Mouse (Mus musculus) erythroid progenitor cell, adult 5-6 weeks (primary cell): ENCODE measurements around the gene Olfr67. TPM values are rescaled to one million over a fixed set of nuclear protein-coding genes. Genes with fewer than 3 reads are reported as not detected.
"Not testable (repeated sequence)": the region's sequence is repeated elsewhere in the genome, so short reads cannot be mapped to it uniquely, and the experiment has no call there.

Experiments
- ATAC-seq: replicated peaks from 2 replicates; pipeline ENCODE4 v1.8.0; 2016; ENCODE audit warnings: moderate number of reproducible peaks, mild to moderate bottlenecking, moderate TSS enrichment, inconsistent platforms; ENCODE audit not compliant: poor library complexity, low FRiP score, severe bottlenecking
- total RNA-seq, 2 experiments: library from RNA; stranded (forward) in 1 of 2; stranded (reverse) in 1 of 2; fragments of 150-400 nt in 1 of 2; fragments of 186-747, 209-891 nt in 1 of 2; gene quantifications; 2 replicates each; pipeline versions ENCODE4 v1.2.3 to v1.2.4; 2015 to 2017; ENCODE audit warnings: low replicate concordance in 2 of 2

Gene Olfr67
- total RNA-seq, 2 experiments from 2014 or later: 0.84 to 3.3 TPM

DNA sequence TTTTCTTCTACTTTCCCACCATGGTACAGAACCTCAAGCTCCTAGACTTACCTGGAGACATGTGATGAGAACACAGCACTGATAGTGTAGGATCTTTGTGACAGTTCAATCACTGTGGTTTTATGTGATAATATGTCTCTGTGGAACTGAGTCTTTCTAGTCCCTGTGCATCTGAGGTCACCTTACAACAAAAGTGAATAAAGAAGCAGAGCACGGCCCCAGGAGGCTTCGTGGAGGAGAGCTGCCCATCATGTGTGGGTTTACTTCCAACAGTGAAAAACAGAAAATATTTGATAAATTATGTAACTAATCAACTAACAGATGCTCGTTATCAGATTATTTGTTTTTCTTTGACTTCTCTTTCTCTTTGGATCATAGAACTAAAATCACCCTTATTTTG lies 12.0 kb downstream of the Olfr67 start, which contains the start of gene Olfr68:
TSS of gene Olfr68 (minus strand) at position 101 of the 400 bp plus-strand sequence.
- no peak for ATAC-seq

DNA sequence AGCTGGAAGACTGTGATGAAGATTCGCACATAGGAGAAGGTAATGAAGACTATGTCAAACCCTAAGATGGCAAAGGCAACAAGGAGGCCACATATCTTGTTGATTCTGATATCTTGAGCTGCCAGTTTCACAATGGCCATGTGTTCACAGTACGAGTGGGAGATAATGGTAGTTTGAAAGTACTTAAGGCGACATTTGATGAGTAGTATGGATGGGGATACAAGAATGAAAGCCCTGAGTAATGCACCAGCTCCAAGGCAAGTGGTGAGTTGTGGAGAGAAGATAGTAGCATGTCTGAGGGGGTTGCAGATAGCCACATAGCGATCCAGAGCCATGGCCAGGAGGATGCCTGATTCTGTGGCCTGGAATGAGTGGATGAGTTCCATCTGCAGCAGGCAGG lies 14.0 kb downstream of the Olfr67 start:
- peak; percentile 65 for ATAC-seq

DNA sequence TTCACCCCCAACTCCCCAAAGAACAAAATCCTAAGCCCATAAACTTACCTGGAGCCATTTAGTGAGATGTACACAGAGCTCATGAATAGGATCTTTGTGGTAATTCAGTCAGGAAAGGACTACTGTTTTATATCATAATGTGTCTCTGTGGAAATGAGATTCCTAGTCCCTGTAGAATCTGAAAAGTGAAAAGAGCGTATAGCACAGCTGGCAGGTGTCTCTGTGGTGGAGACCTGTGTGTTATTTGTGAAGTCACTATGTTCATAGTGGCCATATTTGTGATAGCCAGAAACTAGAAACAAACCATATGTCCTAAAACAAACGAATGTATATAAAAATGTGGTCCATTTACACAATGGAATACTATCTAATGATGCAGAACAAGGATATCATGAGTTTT lies 20.1 kb downstream of the Olfr67 start, which contains the start of gene Olfr69:
TSS of gene Olfr69 (minus strand) at position 101 of the 400 bp plus-strand sequence.
- no peak for ATAC-seq

DNA sequence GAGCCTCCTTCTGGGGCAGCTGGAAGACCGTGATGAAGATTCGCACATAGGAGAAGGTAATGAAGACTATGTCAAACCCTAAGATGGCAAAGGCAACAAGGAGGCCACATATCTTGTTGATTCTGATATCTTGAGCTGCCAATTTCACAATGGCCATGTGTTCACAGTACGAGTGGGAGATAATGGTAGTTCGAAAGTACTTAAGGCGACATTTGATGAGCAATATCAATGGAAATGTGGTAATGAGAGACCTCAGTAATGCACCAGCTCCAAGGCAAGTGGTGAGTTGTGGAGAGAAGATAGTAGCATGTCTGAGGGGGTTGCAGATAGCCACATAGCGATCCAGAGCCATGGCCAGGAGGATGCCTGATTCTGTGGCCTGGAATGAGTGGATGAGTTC lies 23.9 kb downstream of the Olfr67 start:
- peak; percentile 61; the same call in 1 of the 2 replicates for ATAC-seq

DNA sequence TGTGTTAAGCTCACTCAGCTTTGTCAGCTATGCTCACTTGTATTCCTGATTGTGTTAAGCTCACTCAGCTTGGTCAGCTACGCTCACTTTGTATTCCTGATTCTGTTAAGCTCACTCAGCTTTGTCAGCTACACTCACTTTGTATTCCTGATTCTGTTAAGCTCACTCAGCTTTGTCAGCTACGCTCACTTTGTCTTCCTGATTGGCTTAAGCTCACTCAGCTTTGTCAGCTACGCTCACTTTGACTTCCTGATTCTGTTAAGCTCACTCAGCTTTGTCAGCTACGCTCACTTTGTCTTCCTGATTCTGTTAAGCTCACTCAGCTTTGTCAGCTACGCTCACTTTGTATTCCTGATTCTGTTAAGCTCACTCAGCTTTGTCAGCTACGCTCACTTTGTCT lies 29.4 kb downstream of the Olfr67 start:
- ATAC-seq: not testable (repeated sequence)

DNA sequence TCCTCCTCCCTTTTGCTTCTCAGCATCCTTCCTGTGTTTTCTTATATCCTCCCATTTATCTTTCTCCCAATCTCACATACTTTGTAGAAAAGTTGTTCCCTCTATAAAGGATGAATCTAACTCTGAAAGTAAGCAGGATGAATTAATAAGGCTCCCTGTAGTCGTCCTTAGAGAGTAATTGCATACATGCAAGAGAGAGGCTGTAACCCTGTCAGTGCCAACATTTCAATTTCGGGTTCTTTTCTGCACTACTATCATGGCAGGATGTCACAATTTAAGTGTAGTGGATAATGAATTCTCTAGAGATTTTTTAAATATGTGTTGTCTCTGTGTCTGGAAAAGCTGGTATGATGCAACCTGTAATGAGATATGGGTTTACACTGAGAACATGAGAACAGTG lies 34.4 kb downstream of the Olfr67 start, which contains the start of gene Olfr630:
TSS of gene Olfr630 (minus strand) at position 101 of the 400 bp plus-strand sequence.
- ATAC-seq: no peak

DNA sequence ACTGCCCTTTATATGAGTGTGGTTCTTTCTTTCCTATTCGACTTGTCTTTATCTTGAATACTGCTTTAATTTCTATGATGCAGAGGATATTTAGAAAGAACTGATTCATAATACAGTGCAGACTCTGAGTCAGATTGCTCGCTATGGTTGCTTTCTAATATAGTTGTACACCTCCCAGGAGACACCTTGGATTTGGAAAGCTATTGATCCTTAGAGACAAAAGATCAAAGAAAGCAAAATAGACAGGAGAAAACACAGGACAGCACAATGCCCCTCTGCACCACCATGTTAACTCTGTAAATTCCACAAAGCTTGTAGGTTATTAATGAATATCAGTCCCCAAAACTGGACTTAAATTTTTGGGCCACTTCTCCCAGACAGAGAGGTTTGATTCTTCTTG lies 46.8 kb downstream of the Olfr67 start, which contains the start of gene Olfr629:
TSS of gene Olfr629 (minus strand) at position 101 of the 400 bp plus-strand sequence.
- ATAC-seq: no peak

Other genes starting within 250 kb of the Olfr67 start
Only the 30 nearest of the 34 such genes appear.
- not detected in 2 replicates for gene Olfr616, start 222.7 kb downstream of the Olfr67 start, total RNA-seq (2015; ENCODE audit: low replicate concordance)
- gene Olfr616, start 222.7 kb downstream of the Olfr67 start, total RNA-seq (2017; ENCODE audit: low replicate concordance): not detected in 2 replicates
- gene Olfr617, start 218.8 kb downstream of the Olfr67 start, total RNA-seq (2015; ENCODE audit: low replicate concordance): not detected in 2 replicates
- gene Olfr617, start 218.8 kb downstream of the Olfr67 start, total RNA-seq (2017; ENCODE audit: low replicate concordance): not detected in 2 replicates
- not detected in 2 replicates for gene Olfr618, start 201.7 kb downstream of the Olfr67 start, total RNA-seq (2015; ENCODE audit: low replicate concordance)
- not detected in 2 replicates for gene Olfr618, start 201.7 kb downstream of the Olfr67 start, total RNA-seq (2017; ENCODE audit: low replicate concordance)
- gene Olfr619, start 191.2 kb downstream of the Olfr67 start, total RNA-seq (2015; ENCODE audit: low replicate concordance): not detected in 2 replicates
- not detected in 2 replicates for gene Olfr619, start 191.2 kb downstream of the Olfr67 start, total RNA-seq (2017; ENCODE audit: low replicate concordance)
- gene Olfr620, start 179.3 kb downstream of the Olfr67 start, total RNA-seq (2015; ENCODE audit: low replicate concordance): not detected in 2 replicates
- not detected in 2 replicates for gene Olfr620, start 179.3 kb downstream of the Olfr67 start, total RNA-seq (2017; ENCODE audit: low replicate concordance)
- gene Olfr622, start 149.1 kb downstream of the Olfr67 start, total RNA-seq (2015; ENCODE audit: low replicate concordance): not detected in 2 replicates
- not detected in 2 replicates for gene Olfr622, start 149.1 kb downstream of the Olfr67 start, total RNA-seq (2017; ENCODE audit: low replicate concordance)
- not detected in 2 replicates for gene Olfr623, start 128.1 kb downstream of the Olfr67 start, total RNA-seq (2015; ENCODE audit: low replicate concordance)
- not detected in 2 replicates for gene Olfr623, start 128.1 kb downstream of the Olfr67 start, total RNA-seq (2017; ENCODE audit: low replicate concordance)
- not detected in 2 replicates for gene Olfr624, start 120.6 kb downstream of the Olfr67 start, total RNA-seq (2015; ENCODE audit: low replicate concordance)
- gene Olfr624, start 120.6 kb downstream of the Olfr67 start, total RNA-seq (2017; ENCODE audit: low replicate concordance): under 0.01 and 0.13 TPM in 2 replicates
- gene Olfr625-ps1, start 109.1 kb downstream of the Olfr67 start, total RNA-seq (2015; ENCODE audit: low replicate concordance): not detected in 2 replicates
- not detected in 2 replicates for gene Olfr625-ps1, start 109.1 kb downstream of the Olfr67 start, total RNA-seq (2017; ENCODE audit: low replicate concordance)
- not detected in 2 replicates for gene Olfr243, start 77.2 kb downstream of the Olfr67 start, total RNA-seq (2015; ENCODE audit: low replicate concordance)
- not detected in 2 replicates for gene Olfr243, start 77.2 kb downstream of the Olfr67 start, total RNA-seq (2017; ENCODE audit: low replicate concordance)
- not detected in 2 replicates for gene Olfr628, start 61.4 kb downstream of the Olfr67 start, total RNA-seq (2015; ENCODE audit: low replicate concordance)
- gene Olfr628, start 61.4 kb downstream of the Olfr67 start, total RNA-seq (2017; ENCODE audit: low replicate concordance): not detected in 2 replicates
- gene Olfr629, start 46.9 kb downstream of the Olfr67 start, total RNA-seq (2015; ENCODE audit: low replicate concordance): not detected in 2 replicates
- gene Olfr629, start 46.9 kb downstream of the Olfr67 start, total RNA-seq (2017; ENCODE audit: low replicate concordance): not detected in 2 replicates
- gene Olfr630, start 34.5 kb downstream of the Olfr67 start, total RNA-seq (2015; ENCODE audit: low replicate concordance): not detected in 2 replicates
- not detected in 2 replicates for gene Olfr630, start 34.5 kb downstream of the Olfr67 start, total RNA-seq (2017; ENCODE audit: low replicate concordance)
- 0.84 and 2.5 TPM in 2 replicates for gene Olfr69, start 20.2 kb downstream of the Olfr67 start, total RNA-seq (2015; ENCODE audit: low replicate concordance)
- gene Olfr69, start 20.2 kb downstream of the Olfr67 start, total RNA-seq (2017; ENCODE audit: low replicate concordance): 1.7 TPM in 1 of 2 replicates, not detected in the other
- gene Olfr68, start 12.1 kb downstream of the Olfr67 start, total RNA-seq (2015; ENCODE audit: low replicate concordance): 2.9 TPM in 1 of 2 replicates, not detected in the other
- 0.83 and 2.8 TPM in 2 replicates for gene Olfr68, start 12.1 kb downstream of the Olfr67 start, total RNA-seq (2017; ENCODE audit: low replicate concordance)
- 26,042 and 29,427 TPM in 2 replicates for gene Hbb-bt, start 22.2 kb upstream of the Olfr67 start, total RNA-seq (2015; ENCODE audit: low replicate concordance)
- 7,139 and 8,294 TPM in 2 replicates for gene Hbb-bt, start 22.2 kb upstream of the Olfr67 start, total RNA-seq (2017; ENCODE audit: low replicate concordance)
- gene Hbb-bs, start 36.3 kb upstream of the Olfr67 start, total RNA-seq (2015; ENCODE audit: low replicate concordance): 118,402 and 120,100 TPM in 2 replicates
- gene Hbb-bs, start 36.3 kb upstream of the Olfr67 start, total RNA-seq (2017; ENCODE audit: low replicate concordance): 41,622 and 62,915 TPM in 2 replicates
- not detected in 2 replicates for gene Hbb-bh2, start 48.7 kb upstream of the Olfr67 start, total RNA-seq (2015; ENCODE audit: low replicate concordance)
- gene Hbb-bh2, start 48.7 kb upstream of the Olfr67 start, total RNA-seq (2017; ENCODE audit: low replicate concordance): not detected in 2 replicates
- not detected in 2 replicates for gene Hbb-bh1, start 51.3 kb upstream of the Olfr67 start, total RNA-seq (2015; ENCODE audit: low replicate concordance)
- gene Hbb-bh1, start 51.3 kb upstream of the Olfr67 start, total RNA-seq (2017; ENCODE audit: low replicate concordance): not detected in 2 replicates
- gene Hbb-y, start 61.4 kb upstream of the Olfr67 start, total RNA-seq (2015; ENCODE audit: low replicate concordance): not detected in 2 replicates
- gene Hbb-y, start 61.4 kb upstream of the Olfr67 start, total RNA-seq (2017; ENCODE audit: low replicate concordance): not detected in 2 replicates
- gene Olfr66, start 94.4 kb upstream of the Olfr67 start, total RNA-seq (2015; ENCODE audit: low replicate concordance): not detected in 2 replicates
- gene Olfr66, start 94.4 kb upstream of the Olfr67 start, total RNA-seq (2017; ENCODE audit: low replicate concordance): not detected in 2 replicates
- not detected in 2 replicates for gene Olfr64, start 102.7 kb upstream of the Olfr67 start, total RNA-seq (2015; ENCODE audit: low replicate concordance)
- not detected in 2 replicates for gene Olfr64, start 102.7 kb upstream of the Olfr67 start, total RNA-seq (2017; ENCODE audit: low replicate concordance)
- gene Olfr65, start 111.7 kb upstream of the Olfr67 start, total RNA-seq (2015; ENCODE audit: low replicate concordance): not detected in 2 replicates
- gene Olfr65, start 111.7 kb upstream of the Olfr67 start, total RNA-seq (2017; ENCODE audit: low replicate concordance): not detected in 2 replicates
- not detected in 2 replicates for gene Olfr631, start 137.0 kb upstream of the Olfr67 start, total RNA-seq (2015; ENCODE audit: low replicate concordance)
- not detected in 2 replicates for gene Olfr631, start 137.0 kb upstream of the Olfr67 start, total RNA-seq (2017; ENCODE audit: low replicate concordance)
- not detected in 2 replicates for gene Olfr632, start 142.5 kb upstream of the Olfr67 start, total RNA-seq (2015; ENCODE audit: low replicate concordance)
- gene Olfr632, start 142.5 kb upstream of the Olfr67 start, total RNA-seq (2017; ENCODE audit: low replicate concordance): not detected in 2 replicates
- not detected in 2 replicates for gene Olfr633, start 152.6 kb upstream of the Olfr67 start, total RNA-seq (2015; ENCODE audit: low replicate concordance)
- 0.15 TPM in 1 of 2 replicates, not detected in the other for gene Olfr633, start 152.6 kb upstream of the Olfr67 start, total RNA-seq (2017; ENCODE audit: low replicate concordance)
- not detected in 2 replicates for gene Olfr635, start 179.3 kb upstream of the Olfr67 start, total RNA-seq (2015; ENCODE audit: low replicate concordance)
- gene Olfr635, start 179.3 kb upstream of the Olfr67 start, total RNA-seq (2017; ENCODE audit: low replicate concordance): not detected in 2 replicates
- gene Olfr638, start 206.9 kb upstream of the Olfr67 start, total RNA-seq (2015; ENCODE audit: low replicate concordance): not detected in 2 replicates
- not detected in 2 replicates for gene Olfr638, start 206.9 kb upstream of the Olfr67 start, total RNA-seq (2017; ENCODE audit: low replicate concordance)
- gene Olfr639, start 225.5 kb upstream of the Olfr67 start, total RNA-seq (2015; ENCODE audit: low replicate concordance): not detected in 2 replicates
- gene Olfr639, start 225.5 kb upstream of the Olfr67 start, total RNA-seq (2017; ENCODE audit: low replicate concordance): not detected in 2 replicates
- not detected in 2 replicates for gene Olfr640, start 233.8 kb upstream of the Olfr67 start, total RNA-seq (2015; ENCODE audit: low replicate concordance)
- not detected in 2 replicates for gene Olfr640, start 233.8 kb upstream of the Olfr67 start, total RNA-seq (2017; ENCODE audit: low replicate concordance)